Mouse (Mus musculus) kidney, adult 18-20 months (tissue): ENCODE results near the gene Ednra.
"Not testable (repeated sequence)": the region's sequence is repeated elsewhere in the genome, so short reads cannot be mapped to it uniquely, and the experiment has no call there.

Experiments
- DNase-seq: peaks from one replicate; pipeline ENCODE4 v3.0.0; 2021

The Ednra gene

DNA sequence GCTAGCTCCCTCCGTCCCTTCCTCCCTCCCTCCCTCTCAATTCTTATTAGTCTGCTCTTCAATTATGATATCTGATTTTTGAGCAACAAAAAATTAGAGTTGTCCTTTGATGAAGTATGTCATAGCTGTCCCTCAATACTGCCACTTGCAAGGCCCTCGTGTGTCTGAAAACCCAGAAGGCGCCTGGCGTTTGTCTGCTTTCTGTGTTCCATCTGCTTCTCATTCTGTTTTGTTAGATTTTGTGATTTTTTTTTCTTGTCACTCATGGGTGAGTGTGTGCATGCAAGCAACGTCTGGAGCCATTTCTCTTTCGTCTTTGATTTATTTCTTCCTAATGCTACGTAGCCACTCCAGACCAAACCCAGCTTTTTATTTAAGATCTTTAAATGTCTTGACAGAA lies 9.8 kb downstream of the Ednra start:
- DNase-seq = no peak

DNA sequence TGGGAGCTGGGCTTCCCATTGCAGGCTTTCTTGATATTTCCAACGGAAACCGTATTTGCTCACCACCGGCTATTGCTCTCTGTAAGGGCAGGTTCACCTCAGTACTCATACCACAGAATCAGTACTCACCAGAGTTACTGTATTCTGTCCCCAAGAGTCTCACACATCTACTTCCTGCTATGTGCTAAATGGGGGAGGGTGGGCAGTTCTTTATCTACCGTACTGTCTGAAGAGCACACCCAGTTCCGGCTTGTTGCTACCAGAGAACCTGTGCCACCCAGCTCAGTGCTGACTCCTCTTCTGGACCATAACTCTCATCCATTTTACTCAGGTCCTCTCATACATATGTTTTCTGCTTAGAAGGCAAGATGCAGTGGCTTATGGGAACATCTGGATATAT lies 10.6 kb downstream of the Ednra start:
- DNase-seq = no peak

DNA sequence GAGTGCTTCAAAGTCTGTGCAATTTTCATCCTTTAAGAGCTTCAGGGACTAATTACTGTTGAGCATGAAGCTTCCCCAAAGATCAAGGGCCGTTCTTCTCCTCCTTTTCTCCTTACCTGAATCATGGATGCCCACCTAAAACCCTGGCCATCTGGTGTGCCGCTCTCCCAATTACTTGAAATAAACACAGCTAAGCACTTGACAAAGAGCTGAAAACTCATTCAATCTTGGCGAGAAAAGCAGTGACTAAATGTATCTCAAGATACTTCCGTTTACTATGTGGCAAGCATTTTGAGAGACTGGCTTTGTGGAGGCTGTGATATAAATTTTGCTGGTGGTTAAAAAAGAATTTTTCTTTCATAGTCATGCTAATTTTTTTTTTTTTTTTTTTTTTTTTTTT lies 19.5 kb downstream of the Ednra start:
- no peak for DNase-seq

DNA sequence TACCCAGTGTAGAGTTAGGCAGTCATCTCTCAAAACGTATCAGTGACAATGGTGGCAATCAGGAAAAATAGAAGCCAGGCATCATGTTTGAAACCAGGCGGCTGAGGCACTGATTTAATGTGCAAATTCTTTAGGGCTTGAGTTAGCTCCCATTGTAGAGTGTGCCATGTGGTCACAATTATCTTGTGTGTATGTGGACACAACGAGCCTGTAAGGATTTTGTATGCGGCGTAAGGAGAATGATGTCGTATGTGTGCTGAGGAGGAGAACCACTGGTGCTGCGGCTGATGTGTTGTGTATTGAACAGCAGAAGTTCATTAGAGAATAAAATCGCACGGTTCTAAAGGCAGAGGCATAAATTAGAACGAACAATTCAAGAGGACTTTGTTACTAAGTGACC lies 26.2 kb downstream of the Ednra start:
- DNase-seq = no peak

DNA sequence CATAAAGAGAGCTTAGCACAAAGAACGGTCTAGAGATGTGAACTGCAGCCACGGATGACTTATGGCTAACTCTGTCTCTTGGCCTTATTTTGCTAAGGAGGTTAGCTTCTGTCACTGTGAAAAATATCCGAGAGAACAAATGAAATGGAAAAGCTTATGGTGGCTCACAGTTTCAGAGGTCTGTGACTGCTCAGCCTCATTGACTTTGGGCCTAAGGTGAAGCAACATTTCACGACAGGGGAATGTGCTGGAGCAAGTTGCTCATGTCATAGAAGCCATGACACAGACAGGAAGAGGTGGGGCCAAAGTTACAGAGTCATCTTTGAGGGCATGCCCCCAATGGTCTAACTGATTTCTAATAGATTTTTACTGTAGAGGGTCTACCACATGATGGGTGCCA lies 28.1 kb downstream of the Ednra start:
- no peak for DNase-seq

DNA sequence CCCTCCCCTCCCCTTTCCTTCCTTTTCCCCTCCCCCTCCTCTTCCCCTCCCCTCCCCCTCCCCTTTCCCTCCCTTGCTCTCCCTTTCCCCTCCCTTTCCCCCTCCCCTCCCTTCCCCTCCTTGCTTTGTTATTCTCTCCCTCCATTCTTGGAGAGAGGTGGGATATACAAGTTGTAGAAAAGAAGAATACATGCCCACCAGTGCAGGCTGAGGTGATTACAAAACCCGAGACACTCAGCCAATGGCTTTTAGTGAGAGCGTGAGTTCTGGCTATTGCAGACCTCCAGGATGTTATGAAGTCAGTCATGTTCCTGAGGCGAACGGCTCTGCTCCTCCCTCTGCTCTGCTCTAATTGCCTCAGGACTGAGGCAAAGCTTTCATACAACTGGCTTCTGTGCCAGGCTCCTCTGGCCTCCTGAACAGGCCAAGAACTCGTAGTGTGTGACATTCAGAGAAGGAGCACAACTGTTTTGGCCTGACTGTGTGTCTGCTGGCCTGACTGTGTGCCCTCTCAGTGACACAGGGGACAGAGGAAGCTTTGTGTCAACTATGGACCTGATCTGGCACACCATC lies 28.7 kb downstream of the Ednra start:
- no peak for DNase-seq

DNA sequence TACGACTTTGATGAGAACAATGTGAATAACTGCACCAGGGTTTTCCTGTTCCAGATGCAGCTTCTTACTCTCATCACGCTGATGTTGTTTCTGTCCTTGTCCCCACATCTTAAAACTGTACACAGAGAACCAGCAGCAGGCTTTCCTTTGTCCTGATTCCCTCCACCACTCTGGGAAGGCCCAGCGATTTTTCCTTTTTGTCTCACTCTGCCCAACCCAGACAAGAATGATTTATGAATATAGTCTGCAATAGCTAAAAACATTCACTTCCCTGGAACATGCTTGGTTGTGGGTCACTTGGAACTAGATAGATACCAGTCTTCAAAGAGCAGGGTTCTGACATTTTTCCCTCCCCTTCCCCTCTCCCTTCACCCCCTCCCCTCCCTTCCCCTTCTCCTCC lies 29.2 kb downstream of the Ednra start:
- no peak for DNase-seq

DNA sequence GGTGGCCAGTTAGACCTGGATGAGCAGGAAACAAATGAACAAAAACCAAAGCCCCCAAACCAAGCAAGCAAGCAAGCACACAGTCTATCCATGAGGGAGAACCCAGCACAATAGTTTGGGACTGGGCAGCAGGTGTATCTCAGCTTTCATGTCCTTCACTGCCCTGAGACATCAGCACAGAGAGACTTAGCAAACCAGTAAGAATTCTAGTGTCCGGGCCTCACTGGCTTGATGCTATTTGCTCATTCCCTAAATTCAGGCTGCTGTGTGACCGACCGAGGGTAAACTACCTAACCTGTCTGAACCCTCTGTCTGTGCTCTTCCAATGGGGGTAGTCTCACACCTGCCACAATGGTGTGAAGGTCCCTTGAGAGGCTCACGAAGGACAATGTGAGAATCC lies 29.7 kb downstream of the Ednra start:
- DNase-seq = no peak

DNA sequence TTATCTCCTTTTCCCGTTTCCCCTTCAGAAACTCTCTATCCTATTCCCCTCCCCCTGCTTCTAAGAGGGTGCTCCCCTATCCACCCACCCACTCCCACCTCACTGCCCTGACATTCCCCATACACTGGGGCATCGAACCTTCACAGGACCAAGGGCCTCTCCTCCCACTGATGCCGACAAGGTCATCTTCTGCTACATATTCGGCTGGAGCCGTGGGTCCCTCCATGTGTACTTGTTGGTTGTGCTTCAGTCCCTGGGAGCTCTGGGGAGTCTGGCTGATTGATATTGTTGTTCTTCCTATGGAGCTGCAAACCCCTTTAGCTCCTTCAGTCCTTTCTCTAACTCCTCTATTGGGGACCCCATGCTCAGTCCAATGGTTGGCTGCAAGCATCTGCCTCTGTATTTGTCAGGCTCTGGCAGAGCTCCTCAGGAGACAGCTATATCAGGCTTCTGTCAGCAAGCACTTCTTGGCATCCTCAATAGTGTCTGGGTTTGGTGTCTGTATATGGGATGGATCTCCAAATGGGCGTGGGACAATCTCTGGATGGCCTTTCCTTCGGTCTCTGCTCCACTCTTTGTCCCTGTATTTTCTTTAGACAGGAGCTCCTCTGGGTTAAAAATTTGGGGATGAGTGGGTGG lies 34.7 kb downstream of the Ednra start:
- not testable (repeated sequence) for DNase-seq

DNA sequence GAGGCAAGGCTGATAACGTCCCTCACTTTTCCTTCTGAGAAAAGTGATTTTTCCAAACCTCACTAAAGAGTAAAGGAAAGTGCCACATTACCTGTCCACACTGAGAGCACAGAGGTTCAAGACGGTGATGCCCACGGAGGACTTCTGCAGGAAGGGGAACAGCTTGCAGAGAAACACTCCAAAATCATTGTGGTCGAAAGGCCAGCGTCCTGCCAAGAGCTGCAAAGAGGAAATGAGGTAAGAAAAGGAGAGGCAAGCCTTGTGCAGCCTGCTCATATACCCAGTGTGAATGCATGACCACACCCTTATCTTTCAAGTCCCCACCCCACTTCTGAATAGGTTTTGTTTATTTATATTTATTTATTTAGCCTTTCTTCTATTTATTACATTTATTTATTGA lies 35.3 kb downstream of the Ednra start:
- no peak for DNase-seq

DNA sequence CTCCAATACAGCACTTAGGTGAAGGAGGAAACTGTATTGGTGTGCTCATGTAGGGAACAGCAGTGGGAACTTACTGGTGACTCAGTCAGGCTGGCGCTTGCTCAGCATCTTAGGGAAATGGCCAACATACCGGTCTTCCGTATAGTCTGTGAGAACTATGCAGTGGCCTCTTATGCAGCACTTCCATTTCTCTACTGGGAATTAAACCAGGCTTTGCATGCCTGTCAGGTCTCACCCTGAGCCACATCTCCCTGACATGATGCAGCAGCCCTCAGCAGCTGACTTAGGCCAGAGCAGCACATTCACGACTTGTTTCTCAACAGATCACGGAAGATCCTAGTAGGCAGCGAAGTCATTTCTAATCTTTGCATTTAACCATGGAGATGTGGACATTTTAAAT lies 39.9 kb downstream of the Ednra start:
- DNase-seq = no peak

DNA sequence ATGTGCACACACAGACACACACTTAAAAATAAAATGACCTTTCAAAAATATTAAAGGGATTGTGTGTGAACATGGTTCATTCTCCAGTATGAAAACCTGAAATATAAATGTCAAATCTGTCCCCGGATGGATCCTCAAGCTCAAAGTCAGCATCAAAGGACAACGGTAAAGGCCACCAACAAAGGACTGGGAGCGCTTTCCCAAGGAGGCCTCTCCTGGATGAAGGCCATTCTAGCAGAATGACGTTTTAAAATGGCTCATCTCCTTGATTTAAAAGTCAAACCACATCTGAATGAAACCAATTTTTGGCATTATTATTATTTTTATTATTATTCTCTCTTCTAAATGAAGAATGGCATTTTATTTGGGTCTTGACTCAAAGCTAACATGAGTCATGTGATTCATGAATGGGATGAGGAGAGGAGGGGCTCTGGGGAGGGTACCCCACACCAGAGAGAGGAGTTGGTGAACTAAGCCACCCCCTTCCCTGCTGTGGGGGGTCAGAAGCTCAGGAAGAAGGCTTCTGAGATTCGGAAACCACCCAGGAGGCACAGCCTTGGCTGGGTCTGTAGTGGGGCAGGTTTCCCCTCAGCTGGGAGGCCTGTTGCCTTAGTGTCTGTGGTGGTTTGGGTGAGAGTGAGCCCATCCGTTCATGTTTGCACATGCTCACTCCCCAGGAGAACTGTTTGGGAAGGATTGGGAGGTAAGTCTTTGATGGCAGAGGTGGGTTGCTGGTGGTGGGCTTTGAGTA lies 40.7 kb downstream of the Ednra start:
- no peak for DNase-seq

DNA sequence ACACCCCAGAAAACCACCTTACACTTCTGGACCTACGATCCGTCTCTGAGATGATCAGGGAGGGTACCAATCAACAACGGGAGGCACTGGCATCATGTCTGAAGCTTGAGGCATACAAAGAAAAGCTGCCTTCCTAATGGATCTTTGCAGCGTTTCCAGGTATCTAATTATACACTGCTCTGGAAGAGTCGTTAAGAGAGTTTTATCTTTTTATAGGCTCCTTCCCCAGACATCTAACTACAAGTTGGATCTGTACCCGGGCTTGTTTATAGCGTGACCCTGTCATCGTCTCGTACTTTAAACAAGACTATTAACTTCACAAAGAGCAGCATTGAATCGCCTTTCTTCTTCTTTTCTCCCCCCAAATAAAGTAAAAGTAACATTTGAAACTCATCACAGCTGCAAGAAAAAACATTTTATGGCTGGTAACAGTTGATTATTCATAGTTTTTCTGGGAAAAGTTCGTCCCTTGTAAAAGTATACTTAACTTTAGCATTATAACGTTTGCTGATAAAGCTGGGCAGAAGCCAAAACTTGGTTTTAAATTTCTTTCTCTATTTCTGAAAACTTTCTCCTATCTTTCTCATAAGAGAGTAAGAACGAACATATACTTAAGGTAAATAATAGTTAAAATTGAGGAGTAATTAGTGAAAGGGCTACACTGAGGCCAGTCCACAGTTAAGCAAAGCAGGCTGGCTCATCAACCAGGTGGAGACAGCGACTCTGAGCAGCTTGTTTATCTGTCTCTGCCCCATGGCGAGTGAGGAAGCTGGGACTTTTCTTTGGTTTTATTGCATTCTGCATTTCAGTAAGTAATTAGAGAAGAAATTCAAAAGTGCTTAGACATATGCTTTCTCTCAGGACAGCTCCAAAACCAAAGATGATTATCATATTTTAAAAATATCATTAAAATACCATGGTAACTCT lies 42.0 kb downstream of the Ednra start:
- no peak for DNase-seq

DNA sequence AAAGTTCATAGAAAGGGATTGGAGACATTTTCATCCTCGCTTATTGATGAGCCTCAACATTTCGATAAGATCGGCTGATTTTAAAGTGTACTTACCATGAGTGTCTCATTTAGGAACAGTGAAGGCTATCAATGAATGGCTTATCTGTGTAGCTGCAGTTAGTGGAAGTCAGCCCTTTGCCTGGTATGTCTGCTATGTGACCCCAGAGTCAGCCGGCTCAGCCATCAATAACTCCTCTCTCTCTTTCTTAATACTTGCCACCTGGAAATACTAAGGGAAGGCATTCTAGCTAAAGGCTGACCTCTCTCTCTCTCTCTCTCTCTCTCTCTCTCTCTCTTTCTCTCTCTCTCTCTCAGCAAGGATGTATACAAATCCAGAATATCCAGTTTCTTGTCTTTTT lies 52.2 kb downstream of the Ednra start:
- no peak for DNase-seq

DNA sequence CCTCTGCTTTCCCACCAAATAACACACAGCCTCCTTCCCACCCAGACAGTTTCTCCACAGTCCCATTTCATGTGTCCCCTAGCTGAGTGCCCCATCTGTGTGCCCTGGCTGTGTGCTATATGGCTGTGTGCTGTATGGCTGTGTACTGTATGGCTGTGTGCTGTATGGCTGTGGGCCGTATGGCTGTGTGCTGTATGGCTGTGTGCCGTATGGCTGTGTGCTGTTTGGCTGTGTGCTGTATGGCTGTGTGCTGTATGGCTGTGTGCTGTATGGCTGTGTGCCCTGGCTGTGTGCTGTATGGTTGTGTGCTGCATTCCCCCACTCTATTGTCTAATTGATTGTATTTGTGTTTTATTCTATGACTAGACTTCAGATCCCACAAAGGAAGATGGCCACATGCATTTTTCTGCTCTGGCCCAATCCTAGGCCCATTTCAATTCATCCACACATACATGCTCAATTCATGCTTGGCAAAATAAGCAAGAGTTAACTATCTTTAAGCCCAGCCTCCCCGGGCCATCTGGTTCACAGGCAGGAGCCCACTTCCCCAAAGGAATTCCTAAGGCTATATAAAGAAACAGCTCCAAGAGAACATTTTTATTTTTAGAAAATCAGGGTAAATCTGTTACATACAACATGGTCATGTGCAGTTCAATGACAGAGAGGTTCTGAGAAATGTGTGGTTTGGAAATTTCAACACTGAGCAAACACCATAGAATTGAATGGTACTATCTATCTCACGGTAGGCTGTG lies 53.5 kb downstream of the Ednra start:
- no peak for DNase-seq

DNA sequence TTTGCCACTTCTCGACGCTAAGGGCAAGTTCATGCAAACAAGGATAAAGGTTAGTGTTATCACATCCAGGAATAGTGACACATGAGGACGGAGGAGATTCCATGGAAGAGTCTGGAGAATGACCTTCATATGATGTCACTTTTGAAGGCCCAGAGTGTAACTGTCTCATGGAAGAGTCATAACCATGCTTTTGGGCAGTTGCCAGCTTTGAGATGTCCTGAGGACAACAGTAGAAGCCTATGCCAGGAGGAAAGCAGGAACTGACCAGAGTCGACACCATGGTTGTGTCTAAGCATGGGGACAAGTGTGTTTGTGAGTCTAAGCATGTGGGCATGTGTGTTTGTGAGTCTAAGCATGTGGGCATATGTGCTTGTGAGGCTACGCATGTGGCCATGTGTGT lies 56.3 kb downstream of the Ednra start:
- DNase-seq = no peak

DNA sequence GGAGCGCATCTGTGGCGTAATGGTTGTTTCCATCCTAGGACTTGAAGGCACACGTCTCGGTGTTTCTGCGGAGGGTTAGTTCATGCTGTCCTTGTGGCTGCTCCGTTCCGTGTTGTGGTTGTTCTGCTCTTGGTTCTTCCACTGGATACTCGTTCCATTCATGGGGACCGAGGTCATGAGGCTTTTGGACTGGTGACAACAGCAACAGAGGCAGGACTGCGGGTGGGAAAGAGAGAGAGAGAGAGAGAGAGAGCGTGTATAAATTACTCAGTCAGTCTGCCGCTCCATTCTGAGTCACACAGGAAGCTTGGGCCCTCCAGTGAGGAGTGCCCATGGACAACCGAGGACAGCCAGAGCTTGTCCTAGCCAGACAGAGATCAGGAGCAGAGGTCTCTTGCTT lies 59.4 kb downstream of the Ednra start:
- peak; percentile 6 for DNase-seq

DNA sequence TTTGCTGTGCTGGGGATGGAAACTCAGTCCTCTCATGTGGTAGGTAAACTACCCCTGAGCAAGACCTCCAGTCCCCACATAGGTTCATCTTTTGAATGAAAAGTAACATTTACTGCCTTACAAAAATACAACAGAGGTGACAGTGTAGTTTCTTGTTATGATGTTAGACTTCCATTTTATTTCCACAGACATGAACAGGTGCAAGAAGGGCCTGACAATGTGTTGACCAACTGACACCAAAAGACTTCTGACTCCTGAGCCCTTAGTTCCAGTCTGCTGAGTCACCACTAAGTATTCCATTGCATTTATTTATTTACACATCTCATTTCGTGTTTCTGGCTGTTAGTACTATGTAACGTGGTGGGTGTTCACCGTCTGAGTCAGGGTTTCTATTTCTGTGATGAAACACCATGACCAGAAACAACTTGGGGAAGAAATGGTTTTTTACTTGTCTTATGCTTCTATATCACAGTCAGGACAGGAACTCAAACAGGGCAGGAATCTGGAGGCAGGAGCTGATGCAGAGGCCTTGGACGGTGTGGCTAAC lies 64.7 kb downstream of the Ednra start:
- no peak for DNase-seq

DNA sequence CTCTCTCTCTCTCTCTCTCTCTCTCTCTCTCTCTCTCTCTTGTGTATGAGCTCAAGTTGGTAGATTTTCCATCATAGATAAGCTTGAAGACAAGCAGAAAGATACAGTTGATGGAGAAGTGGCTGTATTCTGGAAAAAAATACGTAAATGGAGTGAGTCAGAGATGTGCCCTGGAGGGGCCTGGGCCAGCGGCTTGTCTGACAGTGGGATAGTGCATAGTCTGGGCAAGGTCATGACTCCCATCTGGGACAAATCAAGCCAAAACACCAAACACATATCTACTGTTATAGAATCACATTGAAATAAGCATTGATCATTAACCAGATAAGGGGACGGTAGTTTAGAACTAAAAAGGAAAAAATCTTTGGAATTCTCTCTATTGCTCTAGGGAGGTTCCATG lies 65.9 kb downstream of the Ednra start:
- DNase-seq = no peak

DNA sequence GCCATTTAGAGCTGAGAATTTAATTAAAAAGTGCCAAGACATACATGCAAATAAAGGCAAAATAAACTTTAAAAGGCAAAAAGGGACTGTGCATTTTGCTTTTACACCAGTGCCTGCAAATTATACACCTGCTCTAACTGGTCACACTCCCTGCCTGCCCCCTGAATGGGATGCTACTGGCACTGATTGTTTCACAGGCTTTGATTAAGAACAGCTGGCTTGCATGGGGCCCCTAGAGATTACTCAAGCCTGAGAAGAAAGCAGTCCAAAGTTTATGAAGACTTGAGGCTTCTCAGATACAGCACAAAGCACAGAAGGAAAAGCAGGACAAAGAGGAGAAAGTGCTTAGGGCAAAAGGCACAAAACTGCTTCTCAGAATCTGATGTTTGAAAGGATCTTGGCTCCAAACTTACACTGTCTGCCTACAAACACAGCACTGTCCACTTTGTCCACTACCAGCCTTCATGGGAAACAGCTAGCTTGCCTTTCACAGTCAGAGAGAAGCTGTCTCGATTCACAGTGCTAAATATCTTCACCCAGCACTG lies 73.5 kb downstream of the Ednra start:
- no peak for DNase-seq

DNA sequence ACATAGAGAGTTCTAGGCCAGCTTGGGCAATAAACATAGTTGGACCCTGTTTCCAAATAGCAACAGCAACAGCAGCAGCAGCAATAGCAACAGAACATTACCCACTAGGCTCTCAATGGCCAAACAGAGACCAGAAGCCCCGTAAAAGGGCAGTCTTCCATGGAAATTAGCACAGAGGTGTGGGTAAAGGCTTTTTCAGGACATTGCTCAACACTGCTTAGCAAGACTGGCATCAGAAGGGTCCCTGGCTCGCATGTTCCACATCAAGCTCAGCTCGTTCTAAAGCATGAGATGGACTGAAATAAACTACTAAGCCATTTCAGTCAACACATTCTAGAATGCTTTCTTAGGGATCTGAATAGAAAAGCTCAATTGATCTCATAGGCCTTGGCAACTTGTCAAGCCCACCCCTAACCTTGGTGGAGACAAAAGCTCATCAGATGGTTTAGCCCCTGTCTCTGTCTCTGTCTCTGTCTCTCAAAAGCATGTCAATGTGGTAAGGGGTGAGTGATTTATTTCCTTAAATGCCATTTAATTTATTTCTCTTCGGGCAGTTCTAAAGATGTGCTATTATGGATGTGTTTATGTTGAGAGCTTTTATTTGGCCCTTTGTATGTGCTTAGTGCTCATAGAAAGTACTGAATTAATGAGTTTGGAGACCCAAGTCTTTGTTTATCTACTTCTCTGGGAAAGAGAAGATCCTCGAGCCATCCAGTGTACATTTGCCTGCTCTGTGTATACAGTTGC lies 84.0 kb downstream of the Ednra start:
- DNase-seq = no peak
